Comparison of ENCODE assay signal across 8 mouse cellular contexts in the genomic region with DNA sequence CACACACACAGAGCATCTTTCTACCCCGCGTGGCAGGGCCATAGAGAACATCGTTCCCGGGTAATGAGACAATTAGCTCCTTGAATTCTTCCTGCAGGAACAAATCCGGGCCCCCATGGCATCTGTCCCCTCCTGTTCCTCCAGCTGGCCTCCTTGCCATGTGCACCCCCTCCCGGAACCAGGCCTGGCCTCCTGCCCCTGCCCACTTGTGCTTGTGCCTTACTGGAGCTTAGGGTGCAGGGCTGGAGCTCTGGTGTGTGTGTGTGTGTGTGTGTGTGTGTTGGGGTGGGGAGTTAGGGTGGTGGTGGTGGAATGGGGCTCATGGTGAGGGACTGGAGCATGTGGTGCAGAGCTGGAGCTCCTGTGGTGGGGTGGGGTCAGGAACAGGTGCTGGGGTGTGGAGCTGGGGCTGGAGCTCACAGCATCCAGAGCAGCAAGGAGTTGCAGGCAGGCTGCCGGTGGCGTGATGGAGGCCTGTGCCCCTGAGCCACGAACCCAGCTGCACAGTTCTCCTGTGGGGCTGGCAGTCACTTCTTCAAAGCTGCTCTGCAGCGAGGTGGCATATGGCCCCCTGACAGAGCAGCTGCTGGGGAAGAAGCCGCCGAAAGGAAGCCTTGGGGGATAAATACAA. TPM values are rescaled to one million over a fixed set of nuclear protein-coding genes. Genes with fewer than 3 reads are reported as not detected.
DNase-seq lines count a peak whose midpoint lies in the region; ATAC-seq and TF ChIP-seq lines count a peak whose summit lies in the region.
"Had no signal": no experiment of that assay in that cellular context is flagged by ENCODE, and none has a peak within 500 bp of the region (broad histone marks: within the 10 kb centered on the region; RNA-seq: fewer than 3 reads in every experiment).

No protein-coding gene starts in this region.

- H3K4me2 ChIP-seq in hindbrain, embryonic 16.5 days (ENCODE audit: low read length), result peak overlapping the region; percentile 16
- H3K4me2 ChIP-seq in midbrain, embryonic 15.5 days, result no peak overlapping the region
- no peak overlapping the region for H3K4me2 ChIP-seq in heart, embryonic 12.5 days

- no peak for TF ChIP-seq CTCF in brain, embryonic 14.5 days (IDR thresholded peaks at IDR 0.05; ENCODE audit: borderline replicate concordance, extremely low read depth, insufficient read depth, insufficient read length)

- H3K4me1 ChIP-seq in hindbrain, embryonic 16.5 days (ENCODE audit: control insufficient read depth, insufficient read depth, low read depth, low read length), result peaks cover 5% of the 10 kb centered on the region; the same call in 1 of the 2 replicates
- H3K4me1 ChIP-seq in midbrain, embryonic 15.5 days, result no peaks in the 10 kb centered on the region
- 0 out of 2 replicates have a peak, but pooled peaks cover 3% of the 10 kb centered on the region for H3K4me1 ChIP-seq in heart, embryonic 12.5 days (replicated peaks)

- H3K9ac ChIP-seq in hindbrain, embryonic 16.5 days (ENCODE audit: low read depth, low read length), result peak overlapping the region; percentile 33; the same call in 1 of the 2 replicates
- H3K9ac ChIP-seq in midbrain, embryonic 15.5 days, result no peak overlapping the region
- no peak overlapping the region for H3K9ac ChIP-seq in heart, embryonic 12.5 days

- 26% methylated on average over 12 of the region's 12 CpGs for WGBS in hindbrain, embryonic 16.5 days
- WGBS in midbrain, embryonic 15.5 days, result 46% methylated on average over 12 of the region's 12 CpGs
- WGBS in heart, embryonic 12.5 days, result 64% methylated on average over 12 of the region's 12 CpGs

- no peaks in the 10 kb centered on the region for H3K36me3 ChIP-seq in hindbrain, embryonic 16.5 days (ENCODE audit: control insufficient read depth, insufficient read depth, low read length)
- no peaks in the 10 kb centered on the region for H3K36me3 ChIP-seq in midbrain, embryonic 15.5 days (replicated peaks)
- H3K36me3 ChIP-seq in heart, embryonic 12.5 days, result no peaks in the 10 kb centered on the region

- H3K9me3 ChIP-seq in hindbrain, embryonic 16.5 days (ENCODE audit: control insufficient read depth, low read length), result no peaks in the 10 kb centered on the region
- no peaks in the 10 kb centered on the region for H3K9me3 ChIP-seq in midbrain, embryonic 15.5 days
- H3K9me3 ChIP-seq in heart, embryonic 12.5 days (replicated peaks), result no peaks in the 10 kb centered on the region

- DNase-seq in brain, embryonic 14.5 days (ENCODE audit: low read depth), result peak; percentile 88
- DNase-seq in cerebellum, adult 9-10 months, result peak; percentile 66
- no peak for DNase-seq in kidney, adult 8-10 months
- DNase-seq in urinary bladder, postnatal 25 days (ENCODE audit: low spot score), result no peak

- no peaks in the 10 kb centered on the region for H3K27me3 ChIP-seq in hindbrain, embryonic 16.5 days (replicated peaks; ENCODE audit: control insufficient read depth, insufficient read depth, low read length)
- no peaks in the 10 kb centered on the region for H3K27me3 ChIP-seq in midbrain, embryonic 15.5 days (replicated peaks)
- 0 out of 2 replicates have a peak, but pooled peaks cover 8% of the 10 kb centered on the region for H3K27me3 ChIP-seq in heart, embryonic 12.5 days (replicated peaks)

- peak; percentile 66 for ATAC-seq in hindbrain, embryonic 16.5 days
- peak; percentile 60 for ATAC-seq in midbrain, embryonic 15.5 days (replicated peaks)
- ATAC-seq in heart, embryonic 12.5 days (ENCODE audit: insufficient number of reproducible peaks, low FRiP score), result no peak
- ATAC-seq: Patski had no signal

- H3K27ac ChIP-seq in hindbrain, embryonic 16.5 days (ENCODE audit: low read depth, low read length), result peak overlapping the region; percentile 27
- no peak overlapping the region for H3K27ac ChIP-seq in midbrain, embryonic 15.5 days
- H3K27ac ChIP-seq in heart, embryonic 12.5 days (ENCODE audit: poor library complexity, severe bottlenecking), result no peak overlapping the region

- no peak overlapping the region for H3K4me3 ChIP-seq in hindbrain, embryonic 16.5 days (ENCODE audit: low read length)
- H3K4me3 ChIP-seq in midbrain, embryonic 15.5 days, result no peak overlapping the region
- H3K4me3 ChIP-seq in heart, embryonic 12.5 days, result no peak overlapping the region

- TF ChIP-seq POLR2A in brain, embryonic 14.5 days (IDR thresholded peaks at IDR 0.05; ENCODE audit: borderline replicate concordance, extremely low read depth, insufficient read depth, insufficient read length, poor library complexity, severe bottlenecking), result no peak

RNA-seq across cellular contexts. Expression of a gene that starts 44.2 kb away (rescaled TPM):
- polyA plus RNA-seq in brain, embryonic 14.5 days (2012; rRNA removed), result 209 and 298 TPM in 2 replicates
- polyA plus RNA-seq in hindbrain, embryonic 16.5 days (2015; fragmentation: Nextera tagmentation; extraction: Ambion mirVana), result 233 and 244 TPM in 2 replicates
- 235 and 244 TPM in 2 replicates for polyA plus RNA-seq in midbrain, embryonic 15.5 days (2015; fragmentation: Nextera tagmentation; extraction: Ambion mirVana)
- polyA plus RNA-seq in heart, embryonic 12.5 days (2016; fragmentation: Nextera tagmentation; extraction: Ambion mirVana), result 150 and 168 TPM in 2 replicates

RNA-seq across cellular contexts. Expression of a gene that starts 44.5 kb away (rescaled TPM):
- polyA plus RNA-seq in brain, embryonic 14.5 days (2012; rRNA removed), result 109 and 179 TPM in 2 replicates
- 347 and 352 TPM in 2 replicates for polyA plus RNA-seq in hindbrain, embryonic 16.5 days (2015; fragmentation: Nextera tagmentation; extraction: Ambion mirVana)
- polyA plus RNA-seq in midbrain, embryonic 15.5 days (2015; fragmentation: Nextera tagmentation; extraction: Ambion mirVana), result 319 and 332 TPM in 2 replicates
- 33.6 and 34.6 TPM in 2 replicates for polyA plus RNA-seq in heart, embryonic 12.5 days (2016; fragmentation: Nextera tagmentation; extraction: Ambion mirVana)

Comparison
In these comparisons a context has a peak if more than half of its experiments do, and no peak if none do; other contexts are left out.
1. DNase-seq: peak in brain, embryonic 14.5 days (single experiment) and cerebellum, adult 9-10 months (single experiment); none in kidney, adult 8-10 months (0 of 2) and urinary bladder, postnatal 25 days (single experiment).